Mouse (Mus musculus): ENCODE measurements around the gene Hist1h1c. TPM values are rescaled to one million over a fixed set of nuclear protein-coding genes. Genes with fewer than 3 reads are reported as not detected.

Gene Hist1h1c
- polyA plus RNA-seq, 1 experiment from 2014 or later, result 19.7 TPM

GRCm38 (mm10) chr13:23738041-23738440 lies 567 bp upstream of the Hist1h1c start:
- DNase-seq (ENCODE audit: low spot score) (peak; percentile 42), ATAC-seq (replicated peaks; ENCODE audit: insufficient number of reproducible peaks, low FRiP score, low TSS enrichment, low read depth) (no peak)
- no peak overlapping the region for H3K4me3 ChIP-seq (ENCODE audit: low read depth, low read length)
- no peaks in the 10 kb centered on the region for H3K36me3 ChIP-seq (replicated peaks; ENCODE audit: control insufficient read depth, insufficient read depth, low read depth, low read length)
- WGBS, result 22% methylated on average over 4 of the region's 4 CpGs
- H3K27me3 ChIP-seq (ENCODE audit: control insufficient read depth, insufficient read depth, low read length), result no peaks in the 10 kb centered on the region
- H3K4me2 ChIP-seq (ENCODE audit: low read depth, low read length), result no peak overlapping the region
- H3K9ac ChIP-seq (replicated peaks; ENCODE audit: low read length), result peak overlapping the region; percentile 87; the same call in 1 of the 2 replicates
- no peaks in the 10 kb centered on the region for H3K4me1 ChIP-seq (ENCODE audit: control insufficient read depth, insufficient read depth, low read length)
- no peaks in the 10 kb centered on the region for H3K9me3 ChIP-seq (replicated peaks; ENCODE audit: control insufficient read depth, low read length)
- H3K27ac ChIP-seq (replicated peaks; ENCODE audit: low read depth, low read length), result peak overlapping the region; percentile 99

- under 1% methylated on average over 39 of the region's 39 CpGs for WGBS
- H3K27ac ChIP-seq (replicated peaks; ENCODE audit: low read depth, low read length), result peak overlapping the region; percentile 99
- peak overlapping the region; percentile 87 for H3K9ac ChIP-seq (replicated peaks; ENCODE audit: low read length)
These were observed 687 bp downstream of the Hist1h1c start for GRCm38 (mm10) chr13:23739069-23739921.

GRCm38 (mm10) chr13:23739922-23740252 lies 1.3 kb downstream of the Hist1h1c start:
- Histone ChIP-seq H3K27ac (replicated peaks; ENCODE audit: low read depth, low read length) (peak overlapping the region; percentile 99), H3K4me3 (ENCODE audit: low read depth, low read length) (peak overlapping the region; percentile 56), H3K9ac (replicated peaks; ENCODE audit: low read length) (peak overlapping the region; percentile 87), H3K27me3 (ENCODE audit: control insufficient read depth, insufficient read depth, low read length) (no peaks in the 10 kb centered on the region), H3K4me2 (ENCODE audit: low read depth, low read length) (peak overlapping the region; percentile 90), H3K9me3 (replicated peaks; ENCODE audit: control insufficient read depth, low read length) (no peaks in the 10 kb centered on the region), H3K36me3 (replicated peaks; ENCODE audit: control insufficient read depth, insufficient read depth, low read depth, low read length) (no peaks in the 10 kb centered on the region), H3K4me1 (ENCODE audit: control insufficient read depth, insufficient read depth, low read length) (no peaks in the 10 kb centered on the region)
- no peak; the same call in 1 of the 2 replicates for ATAC-seq (replicated peaks; ENCODE audit: insufficient number of reproducible peaks, low FRiP score, low TSS enrichment, low read depth)
- WGBS, result under 1% methylated on average over 14 of the region's 14 CpGs
- DNase-seq (ENCODE audit: low spot score), result no peak

More at GRCm38 (mm10) chr13:23739069-23739921, 687 bp downstream of the Hist1h1c start:
- H3K4me1 ChIP-seq (ENCODE audit: control insufficient read depth, insufficient read depth, low read length), result no peaks in the 10 kb centered on the region
- ATAC-seq (replicated peaks; ENCODE audit: insufficient number of reproducible peaks, low FRiP score, low TSS enrichment, low read depth) (peak; percentile 91), DNase-seq (ENCODE audit: low spot score) (peak; percentile 93)
- no peaks in the 10 kb centered on the region for H3K36me3 ChIP-seq (replicated peaks; ENCODE audit: control insufficient read depth, insufficient read depth, low read depth, low read length)
- H3K4me2 ChIP-seq (ENCODE audit: low read depth, low read length), result peak overlapping the region; percentile 90
- H3K9me3 ChIP-seq (replicated peaks; ENCODE audit: control insufficient read depth, low read length), result no peaks in the 10 kb centered on the region
- peak overlapping the region; percentile 56 for H3K4me3 ChIP-seq (ENCODE audit: low read depth, low read length)
- H3K27me3 ChIP-seq (ENCODE audit: control insufficient read depth, insufficient read depth, low read length), result no peaks in the 10 kb centered on the region

GRCm38 (mm10) chr13:23740256-23740840 lies 1.7 kb downstream of the Hist1h1c start:
- WGBS, result 27% methylated on average over 13 of the region's 13 CpGs
- Histone ChIP-seq H3K27ac (replicated peaks; ENCODE audit: low read depth, low read length) (peak overlapping the region; percentile 99), H3K4me2 (ENCODE audit: low read depth, low read length) (peak overlapping the region; percentile 90), H3K9me3 (replicated peaks; ENCODE audit: control insufficient read depth, low read length) (no peaks in the 10 kb centered on the region), H3K36me3 (replicated peaks; ENCODE audit: control insufficient read depth, insufficient read depth, low read depth, low read length) (no peaks in the 10 kb centered on the region), H3K27me3 (ENCODE audit: control insufficient read depth, insufficient read depth, low read length) (no peaks in the 10 kb centered on the region), H3K9ac (replicated peaks; ENCODE audit: low read length) (peak overlapping the region; percentile 87), H3K4me3 (ENCODE audit: low read depth, low read length) (peak overlapping the region; percentile 56), H3K4me1 (ENCODE audit: control insufficient read depth, insufficient read depth, low read length) (no peaks in the 10 kb centered on the region)
- peak; percentile 45 for DNase-seq (ENCODE audit: low spot score)
- no peak for ATAC-seq (replicated peaks; ENCODE audit: insufficient number of reproducible peaks, low FRiP score, low TSS enrichment, low read depth)

GRCm38 (mm10) chr13:23740910-23741309 lies 2.3 kb downstream of the Hist1h1c start:
- WGBS, result 58% methylated on average over 5 of the region's 5 CpGs
- H3K9me3 ChIP-seq (replicated peaks; ENCODE audit: control insufficient read depth, low read length), result no peaks in the 10 kb centered on the region
- no peaks in the 10 kb centered on the region for H3K36me3 ChIP-seq (replicated peaks; ENCODE audit: control insufficient read depth, insufficient read depth, low read depth, low read length)
- H3K4me1 ChIP-seq (ENCODE audit: control insufficient read depth, insufficient read depth, low read length), result no peaks in the 10 kb centered on the region
- no peaks in the 10 kb centered on the region for H3K27me3 ChIP-seq (ENCODE audit: control insufficient read depth, insufficient read depth, low read length)
- H3K4me3 ChIP-seq (ENCODE audit: low read depth, low read length), result no peak overlapping the region
- peak overlapping the region; percentile 99 for H3K27ac ChIP-seq (replicated peaks; ENCODE audit: low read depth, low read length)
- DNase-seq (ENCODE audit: low spot score), result no peak
- no peak for ATAC-seq (replicated peaks; ENCODE audit: insufficient number of reproducible peaks, low FRiP score, low TSS enrichment, low read depth)
- no peak overlapping the region; the same call in 1 of the 2 replicates for H3K9ac ChIP-seq (replicated peaks; ENCODE audit: low read length)
- peak overlapping the region; percentile 90 for H3K4me2 ChIP-seq (ENCODE audit: low read depth, low read length)

GRCm38 (mm10) chr13:23742007-23742406 lies 3.4 kb downstream of the Hist1h1c start:
- no peaks in the 10 kb centered on the region for H3K9me3 ChIP-seq (replicated peaks; ENCODE audit: control insufficient read depth, low read length)
- no peaks in the 10 kb centered on the region for H3K4me1 ChIP-seq (ENCODE audit: control insufficient read depth, insufficient read depth, low read length)
- H3K4me2 ChIP-seq (ENCODE audit: low read depth, low read length), result no peak overlapping the region
- no peak overlapping the region for H3K9ac ChIP-seq (replicated peaks; ENCODE audit: low read length)
- no peaks in the 10 kb centered on the region for H3K27me3 ChIP-seq (ENCODE audit: control insufficient read depth, insufficient read depth, low read length)
- DNase-seq (ENCODE audit: low spot score) (no peak), ATAC-seq (replicated peaks; ENCODE audit: insufficient number of reproducible peaks, low FRiP score, low TSS enrichment, low read depth) (no peak)
- no peak overlapping the region for H3K27ac ChIP-seq (replicated peaks; ENCODE audit: low read depth, low read length)
- H3K36me3 ChIP-seq (replicated peaks; ENCODE audit: control insufficient read depth, insufficient read depth, low read depth, low read length), result no peaks in the 10 kb centered on the region
- H3K4me3 ChIP-seq (ENCODE audit: low read depth, low read length), result no peak overlapping the region

GRCm38 (mm10) chr13:23743215-23743614 lies 4.6 kb downstream of the Hist1h1c start:
- no peaks in the 10 kb centered on the region for H3K9me3 ChIP-seq (replicated peaks; ENCODE audit: control insufficient read depth, low read length)
- H3K4me1 ChIP-seq (ENCODE audit: control insufficient read depth, insufficient read depth, low read length), result no peaks in the 10 kb centered on the region
- 78% methylated on average over 5 of the region's 5 CpGs for WGBS
- no peak overlapping the region for H3K4me3 ChIP-seq (ENCODE audit: low read depth, low read length)
- H3K4me2 ChIP-seq (ENCODE audit: low read depth, low read length), result no peak overlapping the region
- H3K36me3 ChIP-seq (replicated peaks; ENCODE audit: control insufficient read depth, insufficient read depth, low read depth, low read length), result no peaks in the 10 kb centered on the region
- ATAC-seq (replicated peaks; ENCODE audit: insufficient number of reproducible peaks, low FRiP score, low TSS enrichment, low read depth) (no peak), DNase-seq (ENCODE audit: low spot score) (no peak)
- no peak overlapping the region for H3K27ac ChIP-seq (replicated peaks; ENCODE audit: low read depth, low read length)
- no peak overlapping the region for H3K9ac ChIP-seq (replicated peaks; ENCODE audit: low read length)
- no peaks in the 10 kb centered on the region for H3K27me3 ChIP-seq (ENCODE audit: control insufficient read depth, insufficient read depth, low read length)

- H3K36me3 ChIP-seq (replicated peaks; ENCODE audit: control insufficient read depth, insufficient read depth, low read depth, low read length), result no peaks in the 10 kb centered on the region
- no peaks in the 10 kb centered on the region for H3K27me3 ChIP-seq (ENCODE audit: control insufficient read depth, insufficient read depth, low read length)
- H3K9me3 ChIP-seq (replicated peaks; ENCODE audit: control insufficient read depth, low read length), result no peaks in the 10 kb centered on the region
- H3K9ac ChIP-seq (replicated peaks; ENCODE audit: low read length), result peak overlapping the region; percentile 50
- H3K4me3 ChIP-seq (ENCODE audit: low read depth, low read length), result peak overlapping the region; percentile 39
- no peaks in the 10 kb centered on the region for H3K4me1 ChIP-seq (ENCODE audit: control insufficient read depth, insufficient read depth, low read length)
- ATAC-seq (replicated peaks; ENCODE audit: insufficient number of reproducible peaks, low FRiP score, low TSS enrichment, low read depth) (no peak), DNase-seq (ENCODE audit: low spot score) (peak; percentile 55)
- peak overlapping the region; percentile 46; the same call in 1 of the 2 replicates for H3K4me2 ChIP-seq (ENCODE audit: low read depth, low read length)
- peak overlapping the region; percentile 99; the same call in 1 of the 2 replicates for H3K27ac ChIP-seq (replicated peaks; ENCODE audit: low read depth, low read length)
- WGBS, result 39% methylated on average over 4 of the region's 4 CpGs
These were observed 5.4 kb downstream of the Hist1h1c start for GRCm38 (mm10) chr13:23743963-23744362.

All from embryonic facial prominence, embryonic 11.5 days (tissue).